Mouse (Mus musculus): ENCODE data around the gene Fbxw11. TPM values are rescaled to one million over a fixed set of nuclear protein-coding genes. Genes with fewer than 3 reads are reported as not detected.

The Fbxw11 gene
- polyA plus RNA-seq, 1 experiment from 2014 or later, result 118 TPM

DNA sequence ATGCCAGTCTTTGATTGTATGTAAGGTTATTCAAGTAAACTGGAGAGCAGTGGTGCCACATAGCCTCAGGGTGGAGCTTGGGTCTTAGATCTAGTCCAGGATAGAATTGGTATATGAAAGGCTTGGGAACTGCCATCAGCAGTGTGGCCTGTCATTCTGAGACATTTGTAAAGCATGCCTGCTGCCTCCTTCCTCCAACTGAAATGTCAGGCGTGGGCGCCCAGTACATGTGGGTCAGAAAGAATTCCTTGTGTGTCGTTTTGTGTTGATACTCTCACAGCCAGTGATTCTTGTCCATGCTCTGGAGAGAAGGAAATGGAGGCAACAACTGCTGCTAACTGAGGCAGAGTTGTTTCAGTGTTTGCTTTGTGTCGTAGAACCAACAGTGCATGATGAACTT is 76.5 kb downstream of the Fbxw11 start:
- H3K4me1 ChIP-seq (replicated peaks), result peaks cover 24% of the 10 kb centered on the region
- H3K4me2 ChIP-seq, result no peak overlapping the region
- peaks cover 3% of the 10 kb centered on the region; the same call in 1 of the 2 replicates for H3K36me3 ChIP-seq
- no peaks in the 10 kb centered on the region for H3K27me3 ChIP-seq
- no peak overlapping the region for H3K4me3 ChIP-seq
- ATAC-seq (ENCODE audit: low FRiP score), result no peak
- H3K27ac ChIP-seq, result no peak overlapping the region
- H3K9me3 ChIP-seq, result no peaks in the 10 kb centered on the region
- no peak overlapping the region for H3K9ac ChIP-seq
- 90% methylated on average over 4 of the region's 4 CpGs for WGBS

DNA sequence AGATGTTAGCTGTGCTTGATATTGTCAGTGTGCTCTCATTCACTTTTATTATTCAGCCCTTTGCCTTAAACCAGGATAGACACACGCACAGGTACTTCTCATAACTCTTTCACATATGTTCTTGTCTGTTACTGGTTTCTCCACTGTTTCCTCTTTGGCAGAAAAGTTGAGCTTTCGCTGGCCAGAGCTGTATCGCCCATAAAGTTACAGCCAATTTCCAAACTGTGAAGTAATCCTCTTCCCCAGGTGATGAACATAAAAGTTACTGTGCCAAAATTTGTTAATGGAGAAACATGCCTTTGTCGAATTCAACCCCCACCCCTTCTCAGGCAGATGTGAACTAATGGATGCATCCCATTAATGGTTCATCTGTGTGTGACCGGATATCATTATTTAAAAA is 80.1 kb downstream of the Fbxw11 start:
- 93% methylated on average over 5 of the region's 5 CpGs for WGBS
- Histone ChIP-seq H3K27me3 (no peaks in the 10 kb centered on the region), H3K9ac (no peak overlapping the region), H3K9me3 (no peaks in the 10 kb centered on the region), H3K4me2 (no peak overlapping the region), H3K27ac (no peak overlapping the region), H3K4me3 (no peak overlapping the region), H3K4me1 (replicated peaks) (peaks cover 10% of the 10 kb centered on the region), H3K36me3 (peaks cover 20% of the 10 kb centered on the region; the same call in 1 of the 2 replicates)
- no peak for ATAC-seq (ENCODE audit: low FRiP score)

DNA sequence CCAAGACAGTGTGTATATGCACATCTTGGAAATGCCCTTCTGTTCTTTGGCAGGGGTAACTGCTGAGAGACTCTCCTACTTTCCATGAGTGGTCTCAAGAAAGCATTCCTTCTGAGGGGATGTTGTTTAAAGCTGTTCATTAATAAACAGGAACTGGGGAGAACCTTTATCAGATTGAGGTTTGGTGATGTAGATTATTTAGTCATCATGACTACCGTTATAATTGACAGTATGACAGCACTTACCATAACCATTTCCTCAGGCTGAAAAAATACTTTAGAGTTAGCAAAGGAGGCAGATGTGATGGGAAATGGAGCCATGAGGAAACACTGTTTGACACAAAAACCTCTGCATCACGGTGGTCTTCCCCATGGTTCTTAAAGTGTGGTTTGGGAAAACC is 80.8 kb downstream of the Fbxw11 start:
- H3K4me3 ChIP-seq, result no peak overlapping the region
- 94% methylated on average over 2 of the region's 2 CpGs for WGBS

DNA sequence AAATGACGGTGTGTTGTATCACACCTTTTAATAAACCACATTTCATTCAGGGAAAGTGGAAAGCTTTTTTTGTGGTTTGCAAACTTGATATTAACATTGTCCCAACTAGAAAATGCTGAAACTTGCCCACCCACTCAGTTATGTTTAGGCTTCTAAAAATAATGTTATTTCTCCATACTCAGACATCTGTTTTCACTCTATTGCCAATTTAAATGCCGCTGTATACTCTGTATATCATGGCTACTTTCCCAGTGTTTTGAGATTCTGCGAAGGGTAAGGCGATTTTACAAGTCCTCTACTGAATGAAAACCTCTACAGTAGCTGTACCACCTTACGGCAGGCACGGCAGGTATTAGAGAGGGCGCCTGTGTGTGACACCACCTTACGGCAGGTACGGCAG is 82.6 kb downstream of the Fbxw11 start:
- H3K27me3 ChIP-seq, result no peaks in the 10 kb centered on the region
- H3K4me3 ChIP-seq, result no peak overlapping the region
- no peaks in the 10 kb centered on the region for H3K9me3 ChIP-seq

More for the DNA sequence above, 80.8 kb downstream of the Fbxw11 start:
- ATAC-seq (ENCODE audit: low FRiP score), result no peak
- no peaks in the 10 kb centered on the region for H3K9me3 ChIP-seq
- peaks cover 8% of the 10 kb centered on the region for H3K4me1 ChIP-seq (replicated peaks)
- H3K27ac ChIP-seq, result no peak overlapping the region
- H3K9ac ChIP-seq, result no peak overlapping the region
- H3K27me3 ChIP-seq, result no peaks in the 10 kb centered on the region
- H3K36me3 ChIP-seq, result peaks cover 22% of the 10 kb centered on the region; the same call in 1 of the 2 replicates
- no peak overlapping the region for H3K4me2 ChIP-seq

DNA sequence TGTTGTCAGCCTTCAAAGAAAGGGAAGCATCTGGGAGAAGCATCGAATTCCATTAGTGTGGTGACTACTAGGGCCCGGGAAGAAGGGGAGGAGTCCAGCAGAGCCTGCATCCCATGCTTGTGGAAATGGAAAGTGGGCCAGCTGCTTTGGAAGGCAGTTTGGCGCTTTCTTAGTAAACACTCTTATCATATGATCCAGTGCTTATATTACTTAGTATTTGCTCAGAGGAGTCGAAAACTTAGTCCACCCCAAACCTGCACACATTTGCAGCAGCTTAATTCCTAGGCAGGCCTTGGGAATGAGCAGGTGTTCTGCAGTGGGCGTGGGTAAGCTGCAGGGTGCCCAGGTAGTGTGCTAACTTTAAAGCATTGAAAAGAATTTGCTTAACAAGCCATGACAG is 89.9 kb downstream of the Fbxw11 start:
- Histone ChIP-seq H3K36me3 (peaks cover 57% of the 10 kb centered on the region), H3K9me3 (no peaks in the 10 kb centered on the region), H3K9ac (no peak overlapping the region), H3K4me2 (no peak overlapping the region), H3K27me3 (no peaks in the 10 kb centered on the region), H3K4me3 (no peak overlapping the region), H3K4me1 (replicated peaks) (no peaks in the 10 kb centered on the region), H3K27ac (no peak overlapping the region)
- 65% methylated on average over 5 of the region's 5 CpGs for WGBS
- no peak for ATAC-seq (ENCODE audit: low FRiP score)

More for the DNA sequence above, 82.6 kb downstream of the Fbxw11 start:
- Histone ChIP-seq H3K27ac (no peak overlapping the region), H3K4me1 (replicated peaks) (no peaks in the 10 kb centered on the region), H3K36me3 (peaks cover 22% of the 10 kb centered on the region; the same call in 1 of the 2 replicates), H3K9ac (no peak overlapping the region), H3K4me2 (no peak overlapping the region)
- no peak for ATAC-seq (ENCODE audit: low FRiP score)
- 89% methylated on average over 9 of the region's 9 CpGs for WGBS

DNA sequence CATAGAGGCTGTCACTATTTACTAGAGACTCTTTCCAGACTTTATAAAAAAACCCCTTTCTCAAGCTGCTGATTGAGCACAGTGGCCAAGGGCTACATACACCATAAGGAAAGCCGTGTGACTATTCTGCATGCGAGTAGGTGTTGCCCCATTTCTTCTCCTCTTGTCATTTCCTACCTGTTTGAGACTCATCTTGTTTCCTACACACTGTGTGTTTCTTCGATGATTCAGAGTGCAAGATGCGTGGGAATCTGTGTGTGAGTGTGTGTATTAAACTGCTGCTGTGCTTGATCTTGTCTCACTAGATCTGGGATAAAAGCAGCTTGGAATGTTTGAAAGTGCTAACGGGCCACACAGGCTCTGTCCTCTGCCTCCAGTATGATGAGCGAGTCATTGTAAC is 90.7 kb downstream of the Fbxw11 start:
- H3K4me3 ChIP-seq, result no peak overlapping the region
- no peaks in the 10 kb centered on the region for H3K27me3 ChIP-seq
- H3K27ac ChIP-seq, result no peak overlapping the region
- H3K4me1 ChIP-seq (replicated peaks), result no peaks in the 10 kb centered on the region
- H3K4me2 ChIP-seq, result no peak overlapping the region
- WGBS, result 94% methylated on average over 6 of the region's 6 CpGs
- H3K36me3 ChIP-seq, result peaks cover 60% of the 10 kb centered on the region
- ATAC-seq (ENCODE audit: low FRiP score), result no peak
- H3K9me3 ChIP-seq, result no peaks in the 10 kb centered on the region
- no peak overlapping the region for H3K9ac ChIP-seq

DNA sequence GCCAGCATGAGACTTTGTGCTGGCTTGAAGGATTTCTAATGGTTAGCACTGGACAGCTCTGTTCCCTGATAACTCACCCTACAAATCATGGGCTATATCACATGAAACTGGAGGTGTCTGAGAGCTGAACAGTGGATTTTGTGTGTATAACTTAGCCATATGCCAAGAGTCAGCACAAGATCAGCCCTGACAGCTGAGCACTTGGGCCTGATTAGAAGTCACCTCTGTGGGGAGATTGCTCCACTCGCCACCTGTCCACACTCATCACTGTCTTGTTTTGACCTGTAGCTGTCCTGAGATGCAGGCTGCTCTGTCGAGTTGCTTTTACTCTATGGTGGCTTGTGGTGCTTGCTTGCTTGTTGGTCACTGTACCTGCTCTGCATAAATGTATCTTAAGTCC is 93.8 kb downstream of the Fbxw11 start:
- no peaks in the 10 kb centered on the region for H3K4me1 ChIP-seq (replicated peaks)
- H3K4me3 ChIP-seq, result no peak overlapping the region
- no peaks in the 10 kb centered on the region for H3K27me3 ChIP-seq
- ATAC-seq (ENCODE audit: low FRiP score), result no peak
- H3K9ac ChIP-seq, result no peak overlapping the region
- 85% methylated on average over 2 of the region's 2 CpGs for WGBS
- no peak overlapping the region for H3K27ac ChIP-seq
- H3K36me3 ChIP-seq, result peaks cover 87% of the 10 kb centered on the region
- no peak overlapping the region for H3K4me2 ChIP-seq
- H3K9me3 ChIP-seq, result no peaks in the 10 kb centered on the region

DNA sequence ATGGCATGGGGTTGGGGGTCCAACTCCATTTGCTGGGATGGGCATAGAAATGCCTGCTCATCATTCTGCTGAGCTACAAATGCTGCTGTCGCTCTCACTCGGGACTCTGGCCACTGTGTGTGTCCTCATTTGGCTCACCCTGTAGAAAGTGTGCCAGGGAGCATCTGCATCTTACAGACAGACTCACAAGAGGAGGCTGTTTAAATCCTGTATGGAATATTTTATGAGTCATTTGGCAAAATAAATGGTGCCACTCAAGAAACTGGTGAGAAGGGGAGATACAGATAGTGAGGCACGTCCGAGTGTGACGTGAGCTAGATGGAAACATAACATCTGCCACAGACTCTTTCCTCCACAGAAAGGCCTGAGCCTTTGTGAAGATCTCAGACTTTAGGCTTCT is 95.2 kb downstream of the Fbxw11 start:
- Histone ChIP-seq H3K9me3 (no peaks in the 10 kb centered on the region), H3K27ac (no peak overlapping the region), H3K36me3 (peaks cover 89% of the 10 kb centered on the region), H3K9ac (no peak overlapping the region), H3K4me3 (no peak overlapping the region), H3K4me2 (no peak overlapping the region), H3K27me3 (no peaks in the 10 kb centered on the region), H3K4me1 (replicated peaks) (no peaks in the 10 kb centered on the region)
- ATAC-seq (ENCODE audit: low FRiP score), result no peak
- WGBS, result 86% methylated on average over 5 of the region's 5 CpGs

DNA sequence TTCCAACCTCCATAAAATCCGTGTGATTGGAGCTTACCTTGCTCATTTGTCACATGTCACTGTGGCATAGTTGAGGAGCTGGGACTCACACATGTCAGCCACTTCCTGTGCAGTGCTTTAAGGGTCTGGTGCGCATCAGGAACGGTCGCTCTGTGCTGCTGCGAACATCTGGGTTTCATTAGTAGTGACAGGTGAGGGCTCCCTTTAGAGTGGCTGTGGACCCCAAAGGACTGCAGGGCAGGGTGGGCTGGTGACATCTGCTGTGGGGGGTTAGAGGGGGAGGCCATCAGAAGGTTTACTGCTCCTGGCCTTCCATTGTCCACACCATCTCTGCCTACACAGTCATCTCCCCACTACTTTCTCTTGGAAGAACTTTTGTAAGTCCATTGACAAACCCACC is 101.4 kb downstream of the Fbxw11 start:
- no peak for ATAC-seq (ENCODE audit: low FRiP score)
- H3K9me3 ChIP-seq, result no peaks in the 10 kb centered on the region
- no peak overlapping the region for H3K9ac ChIP-seq
- H3K36me3 ChIP-seq, result peaks cover 73% of the 10 kb centered on the region
- no peaks in the 10 kb centered on the region for H3K27me3 ChIP-seq
- H3K27ac ChIP-seq, result no peak overlapping the region
- WGBS, result 86% methylated on average over 5 of the region's 5 CpGs
- no peaks in the 10 kb centered on the region for H3K4me1 ChIP-seq (replicated peaks)
- H3K4me2 ChIP-seq, result no peak overlapping the region
- H3K4me3 ChIP-seq, result no peak overlapping the region

DNA sequence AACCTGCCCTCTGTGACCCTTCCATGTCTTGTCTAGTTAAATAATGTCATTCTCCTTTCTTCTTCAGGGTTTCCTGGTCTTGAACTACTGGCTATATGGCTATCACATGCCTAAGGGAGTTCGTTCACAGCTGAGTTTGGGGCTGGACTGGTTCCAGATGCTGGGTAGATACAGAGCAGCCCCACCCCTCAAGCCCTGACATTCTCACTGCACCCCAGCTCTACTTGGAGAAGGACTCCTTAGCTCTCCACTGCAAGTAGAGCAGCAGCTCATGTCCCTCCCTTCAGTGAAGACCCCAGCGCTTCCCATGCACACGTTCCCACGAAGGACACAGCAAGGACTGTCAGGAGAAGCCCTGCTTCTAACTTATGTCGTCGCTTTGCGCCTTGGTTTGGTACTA is 101.9 kb downstream of the Fbxw11 start:
- no peak overlapping the region for H3K9ac ChIP-seq
- H3K36me3 ChIP-seq, result peaks cover 67% of the 10 kb centered on the region
- no peaks in the 10 kb centered on the region for H3K27me3 ChIP-seq
- WGBS, result 94% methylated on average over 7 of the region's 7 CpGs
- H3K4me3 ChIP-seq, result no peak overlapping the region
- H3K9me3 ChIP-seq, result no peaks in the 10 kb centered on the region
- no peaks in the 10 kb centered on the region for H3K4me1 ChIP-seq (replicated peaks)
- ATAC-seq (ENCODE audit: low FRiP score), result no peak
- H3K27ac ChIP-seq, result no peak overlapping the region
- H3K4me2 ChIP-seq, result no peak overlapping the region

DNA sequence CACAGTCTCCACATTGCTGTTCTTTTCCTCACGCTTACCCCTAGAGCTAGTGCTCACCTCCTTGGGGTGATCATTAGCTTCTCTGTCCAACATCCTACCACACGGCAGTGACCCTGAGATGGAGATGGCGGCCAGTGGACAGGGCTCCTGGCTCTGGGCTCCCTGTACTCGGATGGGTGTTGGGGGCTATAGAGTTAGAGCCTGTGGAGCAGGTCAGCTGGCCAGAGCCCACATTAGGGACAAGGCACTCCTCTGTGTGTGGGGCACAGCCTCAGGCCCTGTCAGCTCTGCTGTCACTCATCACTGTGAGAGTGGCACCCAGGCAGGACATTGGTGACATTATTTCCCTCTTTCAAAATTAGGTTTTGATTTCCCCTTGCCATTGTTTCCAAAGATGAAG is 102.9 kb downstream of the Fbxw11 start:
- no peak for ATAC-seq (ENCODE audit: low FRiP score)
- H3K27me3 ChIP-seq, result no peaks in the 10 kb centered on the region
- no peaks in the 10 kb centered on the region for H3K4me1 ChIP-seq (replicated peaks)
- H3K9ac ChIP-seq, result no peak overlapping the region
- H3K4me2 ChIP-seq, result no peak overlapping the region
- H3K36me3 ChIP-seq, result peaks cover 58% of the 10 kb centered on the region
- WGBS, result 88% methylated on average over 4 of the region's 4 CpGs
- H3K9me3 ChIP-seq, result no peaks in the 10 kb centered on the region
- H3K4me3 ChIP-seq, result no peak overlapping the region
- no peak overlapping the region for H3K27ac ChIP-seq

DNA sequence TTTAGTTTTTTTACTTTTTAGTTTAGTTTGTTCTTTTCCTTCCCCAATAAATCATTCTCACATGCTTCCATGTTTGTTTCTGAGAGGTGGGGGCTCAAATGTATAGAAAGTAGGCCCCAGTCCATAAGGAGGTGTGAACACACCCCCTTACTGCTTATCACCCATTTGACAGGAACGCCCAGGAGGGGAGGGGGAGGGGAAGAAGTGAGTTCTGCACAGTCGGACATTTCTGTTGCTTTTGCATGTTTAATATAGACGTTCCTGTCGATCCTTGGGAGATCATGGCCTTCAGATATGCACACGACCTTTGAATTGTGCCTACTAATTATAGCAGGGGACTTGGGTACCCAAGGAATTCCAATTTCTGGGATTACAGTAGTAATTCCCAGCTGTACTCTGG is 103.5 kb downstream of the Fbxw11 start:
- Histone ChIP-seq H3K9ac (no peak overlapping the region), H3K27ac (no peak overlapping the region), H3K9me3 (no peaks in the 10 kb centered on the region), H3K4me2 (no peak overlapping the region), H3K27me3 (no peaks in the 10 kb centered on the region), H3K4me3 (no peak overlapping the region), H3K4me1 (replicated peaks) (no peaks in the 10 kb centered on the region), H3K36me3 (peaks cover 53% of the 10 kb centered on the region)
- 72% methylated on average over 5 of the region's 5 CpGs for WGBS
- ATAC-seq (ENCODE audit: low FRiP score), result no peak

DNA sequence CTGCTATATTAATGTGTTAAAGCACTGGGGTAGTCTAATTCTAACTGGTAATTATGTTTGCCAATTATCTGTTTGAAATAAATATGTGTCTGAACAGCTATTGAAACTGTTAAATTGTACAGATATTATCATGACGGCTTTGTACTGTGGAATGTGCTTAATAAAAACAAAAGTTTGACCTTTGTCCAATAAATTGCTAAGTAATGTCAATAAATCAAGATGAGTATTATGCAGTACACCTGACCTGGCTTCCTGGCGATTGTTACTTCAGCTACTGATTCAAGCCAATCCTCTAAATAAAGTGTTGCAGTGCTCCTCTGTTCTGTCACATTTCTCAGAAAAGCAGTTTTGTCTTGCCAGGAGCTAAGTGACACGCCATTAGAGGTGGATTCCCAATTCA is 104.0 kb downstream of the Fbxw11 start:
- H3K4me1 ChIP-seq (replicated peaks), result no peaks in the 10 kb centered on the region
- H3K9me3 ChIP-seq, result no peaks in the 10 kb centered on the region
- H3K27ac ChIP-seq, result no peak overlapping the region
- ATAC-seq (ENCODE audit: low FRiP score), result no peak
- H3K27me3 ChIP-seq, result no peaks in the 10 kb centered on the region
- WGBS, result 92% methylated on average over 3 of the region's 3 CpGs
- no peak overlapping the region for H3K4me2 ChIP-seq
- H3K36me3 ChIP-seq, result peaks cover 49% of the 10 kb centered on the region
- no peak overlapping the region for H3K9ac ChIP-seq
- no peak overlapping the region for H3K4me3 ChIP-seq

DNA sequence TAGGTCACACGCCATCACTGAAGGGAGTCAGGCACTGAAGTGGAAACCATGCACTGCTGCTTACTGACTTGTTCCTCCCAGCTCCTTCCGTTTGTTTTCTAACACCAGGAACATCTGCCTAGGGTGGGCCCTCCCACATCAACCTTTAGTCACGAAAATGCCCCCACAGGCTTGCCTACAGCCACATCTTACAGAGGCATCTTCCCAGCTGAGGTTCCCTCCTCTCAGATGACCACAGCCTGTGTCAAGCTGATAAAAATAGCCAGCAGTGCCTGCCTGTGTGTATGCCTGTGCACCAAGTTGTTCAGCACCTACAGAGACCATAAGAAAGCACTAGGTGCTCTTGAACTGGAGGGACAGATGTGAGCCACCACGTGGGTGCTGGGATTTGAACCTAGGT is 106.3 kb downstream of the Fbxw11 start:
- Histone ChIP-seq H3K36me3 (peaks cover 26% of the 10 kb centered on the region), H3K4me3 (no peak overlapping the region), H3K9ac (no peak overlapping the region), H3K27me3 (no peaks in the 10 kb centered on the region), H3K4me2 (no peak overlapping the region), H3K27ac (no peak overlapping the region), H3K9me3 (no peaks in the 10 kb centered on the region), H3K4me1 (replicated peaks) (no peaks in the 10 kb centered on the region)
- ATAC-seq (ENCODE audit: low FRiP score), result no peak
- 61% methylated on average over 4 of the region's 4 CpGs for WGBS

All from hindbrain, embryonic 13.5 days (tissue).